Mouse (Mus musculus): ENCODE data around the gene Aco2.

DNA sequence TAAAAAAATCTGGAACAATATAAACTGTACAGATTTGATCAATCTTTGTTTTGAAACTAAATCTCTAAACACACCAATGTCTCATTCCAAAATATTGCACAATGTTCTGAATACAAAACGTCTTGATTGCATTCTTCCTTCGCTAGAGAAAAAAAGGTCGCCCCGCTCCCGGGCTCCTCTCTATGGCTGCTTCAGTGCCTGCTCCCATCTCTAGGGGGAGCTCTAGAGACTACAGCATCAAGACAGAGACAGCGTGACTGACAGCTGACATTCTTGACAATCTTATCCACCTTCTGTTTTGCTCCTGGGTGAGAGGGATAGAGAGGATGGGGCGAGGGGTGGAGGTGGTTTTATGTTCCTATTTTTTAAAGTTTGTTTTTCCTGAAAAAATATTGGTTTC, 23.8 kb upstream of the Aco2 start:
- no peak for TF ChIP-seq POLR2A (IDR thresholded peaks at IDR 0.05; ENCODE audit: extremely low read depth, insufficient read depth, low read length)
- peak; percentile 78 for TF ChIP-seq CTCF (IDR thresholded peaks at IDR 0.05; ENCODE audit: low read depth, low read length)
